Mouse (Mus musculus) hindbrain, postnatal 0 days (tissue): ENCODE data around the gene Dnase2a. TPM values are rescaled to one million over a fixed set of nuclear protein-coding genes. Genes with fewer than 3 reads are reported as not detected.

Source experiments
- ATAC-seq: fragments of 200-750 bp; cut with Nextera tagmentation; 2 replicates; pipeline ENCODE4 v1.8.0; 2017; ENCODE audit warnings: mild to moderate bottlenecking, moderate TSS enrichment, moderate library complexity
- DNase-seq: peaks from one replicate; pipeline ENCODE4 v3.0.0-alpha.2; 2015; ENCODE audit warnings: low spot score
- H3K27ac ChIP-seq: fragments of 300-500 bp; sonication (generic); 2 replicates; pipeline ENCODE4 v1.5.1; 2014; ENCODE audit warnings: mild to moderate bottlenecking
- H3K27me3 ChIP-seq: fragments of 300-500 bp; sonication (generic); 2 replicates; pipeline ENCODE4 v1.6.1; 2014; ENCODE audit warnings: low read length, mixed read lengths; ENCODE audit not compliant: insufficient read depth
- H3K36me3 ChIP-seq: fragments of 300-500 bp; sonication (generic); 2 replicates; pipeline ENCODE4 v1.6.1; 2014; ENCODE audit warnings: low read length, mixed read lengths; ENCODE audit not compliant: insufficient read depth
- H3K4me1 ChIP-seq: fragments of 300-500 bp; sonication (generic); 2 replicates; pipeline ENCODE4 v1.6.1; 2014; ENCODE audit warnings: antibody characterized with exemption, low read length, mixed read lengths; ENCODE audit not compliant: insufficient read depth
- H3K4me2 ChIP-seq: fragments of 300-500 bp; sonication (generic); 2 replicates; pipeline ENCODE4 v1.6.1; 2014; ENCODE audit warnings: low read depth, mild to moderate bottlenecking, low read length, moderate library complexity, mixed read lengths
- H3K4me3 ChIP-seq: fragments of 300-500 bp; sonication (generic); 2 replicates; pipeline ENCODE4 v1.5.1; 2014; ENCODE audit warnings: low read length
- H3K9ac ChIP-seq: fragments of 300-500 bp; sonication (generic); replicated peaks from 2 replicates; pipeline ENCODE4 v1.6.1; 2014; ENCODE audit warnings: mild to moderate bottlenecking, low read length, moderate library complexity, mixed read lengths
- H3K9me3 ChIP-seq: fragments of 300-500 bp; sonication (generic); 2 replicates; pipeline ENCODE4 v1.6.1; 2016; ENCODE audit warnings: low read length, mixed read lengths
- CTCF ChIP-seq: IDR thresholded peaks from 2 replicates; pipeline ENCODE4 v1.5.1; 2016; ENCODE audit warnings: antibody characterized with exemption, control low read depth, low read depth
- WGBS: fragments of 180-500 bp; shearing (Covaris S2); extraction: QIAGEN DNeasy Blood & Tissue Kit; methylation state at CpG from one replicate; pipeline ENCODE4 v1.1.7; 2014; 5-methylcytosine and 5-hydroxymethylcytosine counted together
- polyA plus RNA-seq: library from polyadenylated mRNA; unstranded; fragments of >200 nt; fragmentation: Nextera tagmentation; extraction: Ambion mirVana; gene quantifications from 2 replicates; pipeline ENCODE4 v1.2.1, GENCODE M21; 2015
- total RNA-seq: library from RNA; depleted of rRNA; stranded (reverse); fragments of >200 nt; gene quantifications from 2 replicates; pipeline ENCODE4 v1.2.3, GENCODE M21; 2014

Dnase2a gene
- total and polyA plus RNA-seq, 2 experiments from 2014 or later = 8.6 to 15.0 TPM

DNA sequence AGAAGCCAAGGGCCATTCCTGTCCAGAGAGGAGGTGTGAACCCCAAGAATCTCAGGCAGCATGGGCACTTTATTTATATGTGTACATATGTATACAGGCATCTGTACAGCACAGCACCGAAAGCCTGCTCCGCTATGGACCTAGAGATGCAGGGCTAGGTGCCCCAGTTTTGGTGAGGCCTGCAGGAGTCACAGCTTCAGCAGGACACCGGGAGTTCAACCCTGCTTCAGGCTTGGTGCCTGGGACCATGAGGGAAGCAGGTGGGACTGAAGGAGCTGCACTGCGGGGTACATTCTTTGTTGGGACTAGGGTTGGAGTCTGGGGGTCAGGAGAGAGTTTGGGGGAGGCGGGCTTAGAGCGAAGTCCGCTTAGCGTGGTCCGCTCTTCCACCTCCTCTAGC lies 3.5 kb downstream of the Dnase2a start:
- 83% methylated on average over 9 of the region's 9 CpGs for WGBS
- Histone ChIP-seq H3K9me3 (no peaks in the 10 kb centered on the region), H3K36me3 (peaks cover 35% of the 10 kb centered on the region), H3K27ac (no peak overlapping the region), H3K27me3 (no peaks in the 10 kb centered on the region), H3K4me1 (no peaks in the 10 kb centered on the region), H3K9ac (no peak overlapping the region), H3K4me3 (no peak overlapping the region), H3K4me2 (no peak overlapping the region)
- no peak for ATAC-seq
- DNase-seq = no peak
- no peak for TF ChIP-seq CTCF

DNA sequence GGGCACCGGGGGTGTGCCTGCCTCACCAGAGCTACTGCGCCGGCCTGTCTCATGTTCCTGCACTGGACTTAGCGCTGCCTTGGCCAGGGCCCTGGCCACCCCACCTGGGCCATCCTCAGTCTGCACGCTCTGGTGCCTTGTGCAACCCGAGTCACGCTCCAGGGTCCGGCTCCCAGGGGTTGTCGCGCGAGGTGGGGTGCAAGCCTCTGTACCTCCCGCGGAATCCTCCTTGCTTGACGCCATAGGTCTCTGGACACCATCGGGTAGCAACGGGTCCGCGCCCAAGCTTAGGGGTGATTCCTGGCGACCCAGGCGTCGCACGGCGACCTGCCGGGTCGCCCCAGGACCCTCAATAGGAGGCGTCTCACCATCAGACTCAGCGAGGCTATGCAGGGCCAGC lies 4.0 kb downstream of the Dnase2a start:
- WGBS = 29% methylated on average over 27 of the region's 27 CpGs
- Histone ChIP-seq H3K27me3 (no peaks in the 10 kb centered on the region), H3K9me3 (no peaks in the 10 kb centered on the region), H3K27ac (no peak overlapping the region), H3K36me3 (peaks cover 38% of the 10 kb centered on the region), H3K9ac (no peak overlapping the region), H3K4me3 (no peak overlapping the region), H3K4me1 (no peaks in the 10 kb centered on the region), H3K4me2 (peak overlapping the region; percentile 51; the same call in 1 of the 2 replicates)
- no peak for ATAC-seq
- TF ChIP-seq CTCF = no peak
- DNase-seq = no peak

DNA sequence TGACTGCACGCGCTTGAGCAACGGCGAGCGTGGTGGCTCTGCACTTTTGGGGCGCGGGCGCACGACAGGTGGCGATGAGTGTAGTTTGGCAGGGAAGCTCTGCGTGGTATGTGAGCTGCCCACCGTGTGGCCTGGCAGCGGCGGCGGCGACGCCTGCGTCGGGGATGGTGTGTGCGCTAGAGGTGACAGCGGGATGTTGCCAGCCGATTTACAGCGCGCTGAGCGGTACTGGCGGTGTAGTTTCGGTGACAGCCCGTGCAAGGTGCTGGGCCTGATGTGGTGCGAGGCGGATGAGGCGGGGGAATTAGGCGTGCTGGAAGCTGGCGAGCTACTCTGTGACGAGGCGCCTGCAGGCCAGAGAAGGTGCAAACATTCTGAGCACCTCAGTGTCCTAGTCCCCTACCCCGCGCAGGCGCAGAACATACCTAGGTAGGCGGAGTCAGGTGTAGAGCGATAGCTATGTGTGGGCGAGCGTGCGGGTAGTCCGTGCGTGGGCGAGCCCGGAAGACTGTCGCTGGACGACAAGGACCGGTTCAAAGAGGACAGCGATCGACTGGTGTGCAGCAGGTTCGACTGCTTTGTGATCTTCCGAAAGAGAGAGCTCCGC lies 4.6 kb downstream of the Dnase2a start:
- no peak for TF ChIP-seq CTCF
- 8% methylated on average over 55 of the region's 55 CpGs for WGBS
- no peaks in the 10 kb centered on the region for H3K27me3 ChIP-seq
- peak overlapping the region; percentile 19; the same call in 1 of the 2 replicates for H3K4me3 ChIP-seq
- peak overlapping the region; percentile 51 for H3K4me2 ChIP-seq
- DNase-seq (peak; percentile 61), ATAC-seq (0 out of 2 replicates have a peak, but pooled peaks have one; percentile 3)
- no peak overlapping the region for H3K9ac ChIP-seq
- H3K27ac ChIP-seq = no peak overlapping the region
- H3K36me3 ChIP-seq = peaks cover 44% of the 10 kb centered on the region
- H3K9me3 ChIP-seq = no peaks in the 10 kb centered on the region
- no peaks in the 10 kb centered on the region for H3K4me1 ChIP-seq

DNA sequence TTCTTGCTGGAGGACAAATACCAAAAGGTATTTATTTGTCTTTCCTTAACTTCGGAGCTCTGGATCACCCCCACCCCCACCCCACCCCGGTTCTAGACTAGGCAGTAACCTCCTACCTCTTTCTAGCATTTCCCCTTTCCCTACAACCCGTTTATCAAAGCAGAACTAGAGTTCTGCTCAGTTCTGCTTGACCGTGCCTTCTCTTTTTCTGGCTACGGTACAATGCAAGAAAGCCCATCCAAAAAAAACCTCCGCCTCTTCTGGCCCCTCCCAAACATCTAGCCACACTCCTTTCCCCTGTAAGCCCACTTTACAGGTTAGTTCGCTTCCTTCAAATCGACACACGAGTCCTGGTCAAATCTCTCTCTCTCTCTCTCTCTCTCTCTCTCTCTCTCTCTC lies 5.1 kb downstream of the Dnase2a start:
- Histone ChIP-seq H3K27me3 (no peaks in the 10 kb centered on the region), H3K9ac (no peak overlapping the region), H3K4me2 (peak overlapping the region; percentile 51), H3K27ac (no peak overlapping the region), H3K9me3 (no peaks in the 10 kb centered on the region), H3K4me1 (no peaks in the 10 kb centered on the region), H3K4me3 (peak overlapping the region; percentile 19; the same call in 1 of the 2 replicates), H3K36me3 (peaks cover 48% of the 10 kb centered on the region)
- DNase-seq (no peak), ATAC-seq (no peak)
- 22% methylated on average over 9 of the region's 9 CpGs for WGBS
- no peak for TF ChIP-seq CTCF

DNA sequence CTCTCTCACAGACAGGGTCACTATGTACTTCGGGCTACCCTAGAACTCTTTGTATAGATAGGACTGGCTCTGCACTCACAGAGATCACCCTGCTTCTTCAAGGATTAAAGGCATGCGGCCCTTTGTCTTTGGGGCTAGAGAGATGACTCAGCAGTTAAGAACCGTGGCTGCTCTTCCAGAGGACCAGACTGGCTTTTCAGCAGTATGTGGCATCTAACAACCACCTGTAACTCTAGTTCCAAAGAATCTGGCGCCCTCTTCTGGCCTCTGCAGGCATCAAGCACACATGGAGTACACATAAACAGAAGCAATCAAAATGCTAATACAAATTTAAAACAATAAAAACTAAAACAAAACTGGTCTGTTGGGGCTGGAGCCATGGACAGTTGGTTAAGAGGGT lies 5.6 kb downstream of the Dnase2a start:
- ATAC-seq (no peak), DNase-seq (peak; percentile 77)
- H3K27ac ChIP-seq = no peak overlapping the region
- no peaks in the 10 kb centered on the region for H3K9me3 ChIP-seq
- no peak overlapping the region for H3K4me3 ChIP-seq
- 36% methylated on average over 4 of the region's 4 CpGs for WGBS
- H3K4me1 ChIP-seq = no peaks in the 10 kb centered on the region
- H3K4me2 ChIP-seq = no peak overlapping the region
- H3K36me3 ChIP-seq = peaks cover 52% of the 10 kb centered on the region
- peak; percentile 58 for TF ChIP-seq CTCF
- H3K27me3 ChIP-seq = no peaks in the 10 kb centered on the region
- H3K9ac ChIP-seq = no peak overlapping the region

DNA sequence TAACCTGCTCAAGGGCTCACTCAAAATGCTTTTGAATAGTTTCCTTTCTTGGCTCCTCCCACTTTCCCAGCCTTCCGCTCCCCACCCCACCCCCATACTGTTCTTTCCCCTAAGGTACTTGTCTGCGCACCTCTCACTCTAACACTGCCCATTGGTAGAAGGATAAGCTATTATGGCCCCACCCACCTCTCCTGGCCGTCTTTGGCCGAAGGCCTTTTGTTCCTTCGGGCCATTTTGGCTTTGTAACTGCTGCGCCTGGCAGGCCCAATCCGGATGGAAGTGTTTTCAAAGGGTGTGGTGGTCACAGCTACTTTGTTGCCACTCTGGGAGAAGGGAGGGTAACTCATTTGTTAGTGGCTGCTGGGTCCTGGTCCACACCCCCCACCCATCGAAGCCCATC lies 6.9 kb downstream of the Dnase2a start:
- DNase-seq (no peak), ATAC-seq (no peak)
- Histone ChIP-seq H3K27me3 (no peaks in the 10 kb centered on the region), H3K27ac (no peak overlapping the region), H3K4me2 (no peak overlapping the region), H3K9me3 (no peaks in the 10 kb centered on the region), H3K4me3 (no peak overlapping the region), H3K4me1 (no peaks in the 10 kb centered on the region), H3K36me3 (peaks cover 61% of the 10 kb centered on the region), H3K9ac (no peak overlapping the region)
- WGBS = 93% methylated on average over 8 of the region's 8 CpGs
- TF ChIP-seq CTCF = no peak

DNA sequence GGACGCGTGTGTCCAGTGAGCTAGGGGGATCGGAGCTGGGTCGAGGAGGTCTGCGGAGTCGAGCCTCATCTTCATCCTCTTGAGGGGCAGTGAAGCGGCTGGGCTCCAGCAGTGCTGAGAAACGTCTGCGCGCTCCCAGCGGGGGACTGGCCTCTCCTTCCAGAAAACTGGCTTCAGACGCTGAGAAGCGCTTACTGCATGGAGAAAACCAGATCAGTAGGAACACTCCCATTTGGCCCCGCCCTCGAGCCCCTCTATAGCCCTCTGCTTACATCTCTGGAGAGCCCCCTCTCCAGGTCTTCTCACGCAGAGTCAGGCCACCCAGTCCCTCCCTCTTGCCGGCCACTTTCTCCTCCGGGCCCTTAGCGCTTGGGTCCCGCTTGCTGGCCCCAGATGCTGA lies 9.4 kb downstream of the Dnase2a start:
- TF ChIP-seq CTCF = no peak
- Histone ChIP-seq H3K4me1 (no peaks in the 10 kb centered on the region), H3K4me2 (no peak overlapping the region), H3K36me3 (peaks cover 69% of the 10 kb centered on the region), H3K9ac (no peak overlapping the region), H3K27ac (no peak overlapping the region), H3K27me3 (no peaks in the 10 kb centered on the region), H3K9me3 (no peaks in the 10 kb centered on the region), H3K4me3 (no peak overlapping the region)
- 33% methylated on average over 20 of the region's 20 CpGs for WGBS
- DNase-seq = no peak
- no peak for ATAC-seq
